Mouse (Mus musculus) liver, adult 2 months (tissue): Measurements from ENCODE around the gene Brwd1.

Source experiments
- CTCF ChIP-seq: fragments of 200-500 bp; IDR thresholded peaks from 2 replicates; pipeline ENCODE4 v1.5.1; 2011; ENCODE audit warnings: low read depth, low read length, control low read depth
- POLR2A ChIP-seq: fragments of 200-500 bp; IDR thresholded peaks from 2 replicates; pipeline ENCODE4 v1.6.1; 2011; ENCODE audit warnings: low read length, control low read depth; ENCODE audit not compliant: insufficient read depth; ENCODE audit errors: extremely low read depth

- TF ChIP-seq CTCF (no peak), POLR2A (no peak)
Measured at GRCm38 (mm10) chr16:95955716-95956346, 126.5 kb downstream of the Brwd1 start.
